Mouse (Mus musculus): ENCODE measurements at regions not wholly inside any gene's neighbourhood (a gene's known extent, or its start where the extent isn't known, plus 50 kb on each side); places are given as distances from the start of the nearest gene placed in this dataset. TPM values are rescaled to one million over a fixed set of nuclear protein-coding genes. Genes with fewer than 3 reads are reported as not detected.

DNA sequence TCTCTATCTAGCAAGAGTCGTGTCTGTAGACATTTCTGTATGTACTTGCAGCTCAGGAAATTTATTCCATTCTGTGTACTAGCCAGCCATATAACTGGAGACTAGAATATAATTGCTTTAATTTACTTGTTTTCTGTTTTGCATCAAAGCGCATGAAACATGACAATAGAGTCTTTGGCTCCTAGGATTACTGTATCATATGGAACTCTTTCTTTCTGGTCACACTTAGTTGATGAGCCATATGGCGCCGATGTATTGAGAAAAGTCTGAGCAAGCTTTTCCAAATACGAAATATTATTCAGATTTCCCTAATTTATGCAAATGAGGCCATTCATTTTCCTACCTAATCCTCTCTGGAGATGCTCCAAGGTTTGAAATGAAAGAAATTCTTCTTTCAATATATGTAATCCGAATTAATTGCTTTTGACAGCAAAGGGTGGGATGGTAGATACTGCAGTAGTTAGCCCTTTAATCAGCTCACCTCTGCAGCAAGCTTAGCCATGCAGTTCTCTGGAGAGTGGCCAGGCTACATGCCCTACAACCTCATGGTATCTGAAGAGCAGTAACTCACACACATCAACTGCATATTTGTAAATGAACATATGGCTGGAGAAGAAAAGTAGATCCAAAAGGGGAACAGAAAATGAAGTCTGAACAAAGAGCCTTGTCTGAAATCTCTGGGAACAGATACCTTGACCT, 913.4 kb downstream of the Ntrk3 start:
- H3K9me3 ChIP-seq (ENCODE audit: control insufficient read depth, low read length): no peaks in the 10 kb centered on the region
- H3K36me3 ChIP-seq (ENCODE audit: control insufficient read depth, insufficient read depth, low read length): no peaks in the 10 kb centered on the region
- DNase-seq (ENCODE audit: low spot score): no peak
- no peak overlapping the region for H3K4me2 ChIP-seq (ENCODE audit: low read depth)
- H3K27me3 ChIP-seq (ENCODE audit: control insufficient read depth, insufficient read depth, low read length): no peaks in the 10 kb centered on the region
- H3K4me1 ChIP-seq (ENCODE audit: control insufficient read depth, insufficient read depth, low read length): no peaks in the 10 kb centered on the region
- H3K27ac ChIP-seq (ENCODE audit: low read depth, low read length): no peak overlapping the region
- 89% methylated on average over 6 of the region's 6 CpGs for WGBS
- no peak for ATAC-seq (ENCODE audit: insufficient read depth, low FRiP score, low TSS enrichment)
- H3K9ac ChIP-seq (ENCODE audit: low read length): no peak overlapping the region
- no peak overlapping the region for H3K4me3 ChIP-seq (ENCODE audit: low read depth, low read length)

DNA sequence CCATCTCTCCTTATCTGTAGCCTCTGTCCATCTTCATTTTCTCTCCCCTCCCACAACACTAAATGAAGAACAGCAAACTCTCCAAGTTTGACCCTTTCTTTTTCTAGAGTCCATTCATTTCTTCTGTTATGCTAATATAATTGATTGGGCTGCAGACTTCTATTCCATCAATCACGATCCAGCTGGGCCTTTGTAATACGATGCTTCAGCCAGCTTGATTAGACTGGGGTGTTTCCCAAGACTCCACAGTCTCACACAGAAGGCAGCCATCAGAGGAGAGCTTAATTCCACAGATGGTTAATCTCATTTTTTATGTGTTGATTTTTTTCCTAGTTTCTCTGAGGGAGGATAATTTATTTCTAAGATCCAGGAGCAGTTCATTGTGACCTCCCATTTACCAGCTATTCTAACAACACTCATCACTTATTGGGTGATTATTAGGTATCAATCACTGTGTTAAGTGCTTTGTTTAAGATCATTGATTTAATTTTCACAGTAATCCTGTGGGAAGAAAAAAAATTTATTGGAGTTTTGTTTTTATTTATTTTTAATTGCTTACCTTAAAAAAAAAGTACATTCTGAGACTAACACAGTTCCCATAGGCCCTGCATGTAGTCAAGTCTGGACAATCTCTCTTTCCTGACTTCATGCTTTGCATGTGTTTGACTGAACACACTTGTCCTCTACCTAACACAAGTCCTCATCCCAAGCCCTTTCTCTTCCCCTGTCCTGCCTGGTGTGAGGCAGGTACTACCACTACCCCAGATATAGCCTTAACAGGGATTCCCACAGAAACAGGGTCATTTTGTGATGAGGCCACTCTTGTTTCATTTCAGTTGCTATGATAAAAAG, 925.5 kb downstream of the Ntrk3 start:
- H3K36me3 ChIP-seq (ENCODE audit: control insufficient read depth, insufficient read depth, low read length): no peaks in the 10 kb centered on the region
- no peaks in the 10 kb centered on the region for H3K9me3 ChIP-seq (ENCODE audit: control insufficient read depth, low read length)
- no peaks in the 10 kb centered on the region for H3K4me1 ChIP-seq (ENCODE audit: control insufficient read depth, insufficient read depth, low read length)
- H3K4me3 ChIP-seq (ENCODE audit: low read depth, low read length): no peak overlapping the region
- no peaks in the 10 kb centered on the region for H3K27me3 ChIP-seq (ENCODE audit: control insufficient read depth, insufficient read depth, low read length)
- WGBS: 1% methylated on average over 2 of the region's 2 CpGs
- H3K27ac ChIP-seq (ENCODE audit: low read depth, low read length): no peak overlapping the region
- H3K9ac ChIP-seq (ENCODE audit: low read length): no peak overlapping the region
- ATAC-seq (ENCODE audit: insufficient read depth, low FRiP score, low TSS enrichment) (peak; percentile 89; the same call in 1 of the 2 replicates), DNase-seq (ENCODE audit: low spot score) (peak; percentile 33)
- no peak overlapping the region for H3K4me2 ChIP-seq (ENCODE audit: low read depth)

DNA sequence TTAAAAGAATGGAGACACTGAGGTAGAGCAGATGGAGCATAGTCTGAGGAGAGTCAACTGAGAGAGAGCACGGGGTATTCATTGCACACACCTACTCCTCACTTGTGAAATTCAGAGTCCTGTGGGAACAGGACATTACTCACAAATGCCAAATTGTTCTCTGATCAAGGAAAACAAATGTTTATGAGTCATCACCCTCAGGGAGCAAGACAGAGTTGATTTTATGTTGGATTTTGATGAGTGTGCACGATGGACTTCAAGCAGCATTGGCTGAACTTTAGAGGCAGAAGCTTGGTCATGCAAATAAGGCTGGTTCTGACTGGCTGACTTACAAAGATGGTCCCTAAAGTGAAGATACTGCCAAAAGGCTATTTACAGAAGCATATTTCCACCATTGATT, 951.0 kb downstream of the Ntrk3 start:
- Histone ChIP-seq H3K4me2 (ENCODE audit: low read depth) (no peak overlapping the region), H3K4me3 (ENCODE audit: low read depth, low read length) (no peak overlapping the region), H3K9me3 (ENCODE audit: control insufficient read depth, low read length) (no peaks in the 10 kb centered on the region), H3K27me3 (ENCODE audit: control insufficient read depth, insufficient read depth, low read length) (no peaks in the 10 kb centered on the region), H3K36me3 (ENCODE audit: control insufficient read depth, insufficient read depth, low read length) (no peaks in the 10 kb centered on the region), H3K9ac (ENCODE audit: low read length) (no peak overlapping the region), H3K4me1 (ENCODE audit: control insufficient read depth, insufficient read depth, low read length) (no peaks in the 10 kb centered on the region), H3K27ac (ENCODE audit: low read depth, low read length) (no peak overlapping the region)
- DNase-seq (ENCODE audit: low spot score) (no peak), ATAC-seq (ENCODE audit: insufficient read depth, low FRiP score, low TSS enrichment) (no peak)
- WGBS: 83% methylated on average over 2 of the region's 2 CpGs

DNA sequence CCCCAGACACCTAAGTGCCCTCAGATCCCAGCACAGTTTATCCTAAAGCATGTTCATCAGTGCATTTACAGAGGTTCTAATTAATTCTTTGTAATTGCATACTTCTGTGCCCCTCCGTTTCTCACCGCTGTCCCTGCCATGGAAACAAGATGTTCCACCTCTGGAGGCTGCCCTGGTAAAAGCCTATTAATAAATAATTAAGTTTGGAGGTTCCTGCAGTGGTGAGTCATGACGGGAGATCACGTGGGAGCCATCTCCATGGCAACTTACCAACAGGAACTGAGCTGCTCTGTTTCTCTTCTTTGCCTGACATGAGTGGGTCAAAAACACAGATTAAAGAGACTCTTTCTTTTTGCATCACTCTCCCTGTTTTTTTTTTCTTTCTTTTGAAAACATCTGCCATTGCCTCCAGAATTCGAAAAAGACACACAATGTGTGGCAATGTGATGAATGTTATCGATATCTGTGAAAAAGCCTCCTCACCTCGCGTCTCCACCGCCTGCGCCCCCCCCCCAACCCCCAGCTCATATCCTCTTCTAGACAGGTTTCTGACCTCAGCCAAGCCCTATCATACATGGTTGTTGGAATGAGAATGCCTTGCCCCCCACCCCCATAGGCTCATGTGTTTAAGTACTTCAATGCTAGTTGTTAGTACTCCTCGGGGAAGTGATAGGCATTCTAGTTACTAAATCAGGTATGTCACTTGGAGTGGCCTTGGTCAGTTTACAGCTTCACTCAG, 965.9 kb downstream of the Ntrk3 start:
- peak; percentile 41; the same call in 1 of the 2 replicates for ATAC-seq (ENCODE audit: insufficient read depth, low FRiP score, low TSS enrichment)
- H3K27me3 ChIP-seq (ENCODE audit: control insufficient read depth, insufficient read depth, low read length): no peaks in the 10 kb centered on the region
- no peak overlapping the region for H3K4me2 ChIP-seq (ENCODE audit: low read depth)
- H3K9ac ChIP-seq (ENCODE audit: low read length): no peak overlapping the region
- DNase-seq (ENCODE audit: low spot score): peak; percentile 38
- 69% methylated on average over 11 of the region's 11 CpGs for WGBS
- no peaks in the 10 kb centered on the region for H3K9me3 ChIP-seq (ENCODE audit: control insufficient read depth, low read length)
- H3K4me1 ChIP-seq (ENCODE audit: control insufficient read depth, insufficient read depth, low read length): no peaks in the 10 kb centered on the region
- no peak overlapping the region for H3K27ac ChIP-seq (ENCODE audit: low read depth, low read length)
- no peak overlapping the region for H3K4me3 ChIP-seq (ENCODE audit: low read depth, low read length)
- no peaks in the 10 kb centered on the region for H3K36me3 ChIP-seq (ENCODE audit: control insufficient read depth, insufficient read depth, low read length)

DNA sequence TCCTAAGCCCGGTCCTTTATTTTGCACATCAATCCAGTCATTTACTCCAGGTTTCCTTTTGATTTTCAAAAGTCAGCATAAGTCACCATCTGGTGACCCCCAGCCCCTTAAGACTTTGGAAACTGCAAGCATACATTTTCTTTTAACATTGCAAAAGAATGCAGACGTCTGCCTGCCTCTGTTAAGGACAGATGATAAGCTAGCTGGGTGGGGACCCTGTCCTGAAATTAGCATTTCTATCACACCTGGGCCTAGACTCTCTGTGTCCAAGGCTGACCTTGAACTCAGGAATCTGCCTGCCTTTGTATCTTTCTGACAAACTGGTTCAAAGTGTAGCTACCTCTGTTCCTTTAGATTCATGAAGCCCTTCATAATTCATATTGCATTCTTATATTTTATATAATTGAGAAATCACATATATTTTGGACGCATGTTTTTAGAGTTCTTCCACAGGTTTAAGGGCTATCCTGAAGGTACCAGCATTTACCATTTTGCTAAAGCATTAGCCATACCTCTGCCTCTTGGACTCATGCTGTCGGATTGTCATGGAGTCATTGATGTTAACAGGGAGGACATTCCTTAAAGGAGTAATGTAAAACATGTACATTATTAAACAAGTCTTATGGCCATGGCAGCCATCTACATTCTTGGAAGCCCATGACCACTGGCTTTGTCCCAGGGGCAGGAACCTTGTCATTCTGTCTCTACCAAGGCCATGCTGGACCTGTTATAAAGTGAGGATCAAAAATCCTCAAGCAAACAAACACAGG, 998.6 kb downstream of the Ntrk3 start:
- no peak for DNase-seq (ENCODE audit: low spot score)
- 69% methylated on average over 4 of the region's 4 CpGs for WGBS
- Histone ChIP-seq H3K9ac (ENCODE audit: low read length) (no peak overlapping the region), H3K4me1 (ENCODE audit: control insufficient read depth, insufficient read depth, low read length) (no peaks in the 10 kb centered on the region), H3K9me3 (ENCODE audit: control insufficient read depth, low read length) (no peaks in the 10 kb centered on the region), H3K36me3 (ENCODE audit: control insufficient read depth, insufficient read depth, low read length) (no peaks in the 10 kb centered on the region), H3K4me2 (ENCODE audit: low read depth) (no peak overlapping the region), H3K27ac (ENCODE audit: low read depth, low read length) (no peak overlapping the region), H3K27me3 (ENCODE audit: control insufficient read depth, insufficient read depth, low read length) (no peaks in the 10 kb centered on the region), H3K4me3 (ENCODE audit: low read depth, low read length) (no peak overlapping the region)
- no peak for ATAC-seq (ENCODE audit: insufficient read depth, low FRiP score, low TSS enrichment)

Small RNAs in the stretch of these regions (microRNA-seq; reads per million reads assigned to microRNA genes)
- not detected for gene Gm44358

All from neural tube, embryonic 11.5 days (tissue).